Mouse (Mus musculus) megakaryocyte, embryonic 14.5 days (primary cell): ENCODE results near the gene Dlx6.

ENCODE experiments used
- FLI1 ChIP-seq: IDR thresholded peaks from 2 replicates; pipeline ENCODE4 v1.6.1; 2012; ENCODE audit warnings: low read length, inconsistent platforms, mixed read lengths
- GATA1 ChIP-seq: IDR thresholded peaks from 3 replicates; pipeline ENCODE4 v1.6.1; 2012; ENCODE audit warnings: mixed read lengths, low read length, inconsistent platforms, borderline replicate concordance

GRCm38 (mm10) chr6:6871692-6872091, 8.6 kb downstream of the Dlx6 start:
- no peak for TF ChIP-seq GATA1
- no peak for TF ChIP-seq FLI1
